Mouse (Mus musculus) gastrocnemius, adult 2 months (tissue): ENCODE measurements around the gene Paqr7. TPM values are rescaled to one million over a fixed set of nuclear protein-coding genes. Genes with fewer than 3 reads are reported as not detected.
"Not testable (repeated sequence)": the region's sequence is repeated elsewhere in the genome, so short reads cannot be mapped to it uniquely, and the experiment has no call there.

Experiments used
- DNase-seq: peaks from one replicate; pipeline ENCODE4 v3.0.0; 2022
- H3K27ac ChIP-seq: fragments of 200-600 bp; 2 replicates; pipeline ENCODE4 v1.8.1; 2022; ENCODE audit warnings: mild to moderate bottlenecking
- H3K4me3 ChIP-seq: fragments of 200-600 bp; 2 replicates; pipeline ENCODE4 v1.8.1; 2022; ENCODE audit warnings: mild to moderate bottlenecking, moderate library complexity
- CTCF ChIP-seq: fragments of 200-600 bp; IDR thresholded peaks from 2 replicates; pipeline ENCODE4 v1.8.1; 2022; ENCODE audit warnings: antibody characterized with exemption, mild to moderate bottlenecking, moderate library complexity
- intact Hi-C: fragments of 180-260 bp; cut with DNase I; formaldehyde crosslinking; loops from one replicate; pipeline ENCODE4 v1.15.1; 2025
- total RNA-seq, 2 experiments: library from RNA; stranded (reverse); gene quantifications; 2 replicates each; pipeline ENCODE4 v1.2.3; 2021

The Paqr7 gene
- total RNA-seq, 2 experiments from 2014 or later, result 1.7 to 2.3 TPM

DNA sequence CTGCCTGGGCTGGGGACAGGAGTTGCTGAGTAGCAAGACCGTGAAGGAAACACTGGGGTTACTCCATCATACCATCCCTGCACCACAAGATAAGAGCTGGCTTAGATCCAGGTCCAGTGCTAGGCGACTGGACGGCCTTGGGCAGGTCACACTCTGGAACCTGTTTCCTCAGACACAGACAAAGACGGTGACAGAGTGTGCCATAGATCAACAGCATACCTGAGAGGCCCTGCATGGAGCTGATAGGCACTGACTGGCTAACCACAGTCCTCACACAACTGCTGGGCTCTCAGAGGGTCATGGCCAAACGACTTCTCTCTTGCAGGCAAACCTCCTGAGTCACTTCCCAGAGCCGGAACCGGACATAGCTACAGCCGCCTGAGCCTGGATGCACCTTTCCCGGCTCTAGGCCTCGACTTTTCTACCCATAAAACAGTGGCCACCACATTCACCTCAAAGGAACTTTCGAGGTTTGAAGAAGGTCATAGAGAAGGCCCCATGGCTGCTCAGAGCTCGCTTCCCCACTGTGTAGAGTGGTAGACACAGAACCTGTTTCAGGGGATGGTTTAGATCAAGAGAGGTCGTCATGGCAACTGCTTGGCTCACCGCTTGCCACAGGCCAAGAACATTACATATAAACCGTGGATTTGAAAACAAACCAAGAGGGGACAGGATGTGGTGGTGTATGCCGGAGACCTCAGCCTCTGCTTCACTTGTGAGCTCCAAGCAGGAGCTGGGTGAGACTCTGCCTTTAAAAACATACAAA lies 1.5 kb upstream of the Paqr7 start:
- DNase-seq, result no peak
- no peak overlapping the region for H3K4me3 ChIP-seq
- no peak overlapping the region for H3K27ac ChIP-seq
- intact Hi-C loops, result no loop called here
- TF ChIP-seq CTCF, result no peak

DNA sequence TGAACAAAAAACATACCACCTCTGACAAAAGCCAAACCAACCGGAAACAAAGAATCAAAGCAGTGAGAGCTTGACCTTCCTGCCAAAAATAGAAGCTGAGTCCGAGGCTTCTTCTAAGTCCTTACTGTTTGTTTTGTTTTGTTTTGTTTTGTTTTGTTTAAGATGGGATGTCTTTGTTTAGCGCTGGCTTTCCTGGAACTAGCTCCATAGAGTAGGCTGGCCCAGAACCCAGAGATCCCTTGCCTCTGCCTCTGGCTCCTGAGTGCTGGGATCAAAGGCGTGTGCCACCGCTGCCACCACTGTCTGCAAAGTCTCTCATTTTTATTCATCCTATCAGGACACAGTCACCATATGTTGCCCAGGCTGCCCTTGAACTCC lies 962 bp upstream of the Paqr7 start:
- intact Hi-C loops, result no loop called here
- TF ChIP-seq CTCF, result no peak
- no peak overlapping the region for H3K4me3 ChIP-seq
- H3K27ac ChIP-seq, result no peak overlapping the region; the same call in 1 of the 2 replicates
- no peak for DNase-seq

DNA sequence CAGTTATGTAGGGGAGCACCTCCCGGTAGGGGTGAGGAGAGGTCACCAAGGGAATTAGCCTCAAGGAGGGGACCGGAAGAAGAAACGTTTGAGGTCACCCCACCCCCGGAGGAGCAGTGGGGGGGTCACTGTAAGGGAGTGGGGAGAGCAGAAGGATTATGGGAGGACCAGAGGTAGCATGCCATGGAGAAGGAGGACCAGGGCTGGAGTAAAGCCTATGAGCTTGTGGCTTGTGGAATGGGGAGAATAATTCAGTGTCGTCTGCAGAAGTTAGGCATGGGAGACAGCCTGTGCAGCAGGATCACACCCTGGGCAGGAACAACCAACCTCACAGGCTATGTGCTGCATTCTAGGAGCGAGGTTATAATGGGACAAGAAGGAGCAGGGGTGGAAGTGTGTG lies 726 bp downstream of the Paqr7 start:
- H3K4me3 ChIP-seq, result peak overlapping the region; percentile 86
- peak overlapping the region; percentile 87 for H3K27ac ChIP-seq
- intact Hi-C loops, result no loop called here
- DNase-seq, result no peak
- TF ChIP-seq CTCF, result no peak

DNA sequence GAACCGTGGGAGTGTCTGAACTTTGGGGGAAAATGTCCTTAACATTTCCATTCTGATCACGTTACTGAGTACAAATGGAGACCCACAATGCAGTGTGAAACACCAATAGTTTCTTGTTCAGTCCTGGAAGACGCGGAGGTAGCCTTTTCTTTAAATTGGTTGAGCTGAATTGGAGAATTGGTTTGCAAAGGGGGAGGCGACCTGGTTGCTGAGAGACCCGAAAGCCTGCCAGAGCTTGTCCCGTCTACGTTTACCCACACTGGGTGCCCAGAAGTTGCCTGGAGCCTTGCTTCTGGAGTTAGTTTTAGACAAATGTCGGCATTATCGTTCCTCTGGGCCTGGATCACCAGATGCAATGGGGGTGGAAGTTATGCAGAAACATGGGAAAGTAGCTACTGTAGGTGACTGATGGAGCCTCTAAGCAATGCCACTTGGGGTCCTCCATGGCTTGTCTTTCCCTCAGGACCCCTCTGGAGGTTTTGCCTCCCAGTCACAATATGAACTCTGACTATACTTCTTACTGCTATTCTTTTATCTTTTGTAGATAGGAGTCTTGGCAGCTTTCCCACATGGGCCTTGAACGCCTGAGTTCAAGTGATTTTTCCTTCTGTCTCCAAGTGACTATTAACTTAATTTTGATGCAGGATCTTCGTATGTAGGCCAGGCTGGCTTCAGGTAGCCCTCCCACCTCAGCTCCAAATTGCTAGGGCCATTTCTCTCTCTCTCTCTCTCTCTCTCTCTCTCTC lies 1.7 kb downstream of the Paqr7 start:
- Histone ChIP-seq H3K27ac (peak overlapping the region; percentile 51; the same call in 1 of the 2 replicates), H3K4me3 (no peak overlapping the region; the same call in 1 of the 2 replicates)
- no peak for TF ChIP-seq CTCF
- intact Hi-C loops, result no loop called here
- DNase-seq, result no peak

DNA sequence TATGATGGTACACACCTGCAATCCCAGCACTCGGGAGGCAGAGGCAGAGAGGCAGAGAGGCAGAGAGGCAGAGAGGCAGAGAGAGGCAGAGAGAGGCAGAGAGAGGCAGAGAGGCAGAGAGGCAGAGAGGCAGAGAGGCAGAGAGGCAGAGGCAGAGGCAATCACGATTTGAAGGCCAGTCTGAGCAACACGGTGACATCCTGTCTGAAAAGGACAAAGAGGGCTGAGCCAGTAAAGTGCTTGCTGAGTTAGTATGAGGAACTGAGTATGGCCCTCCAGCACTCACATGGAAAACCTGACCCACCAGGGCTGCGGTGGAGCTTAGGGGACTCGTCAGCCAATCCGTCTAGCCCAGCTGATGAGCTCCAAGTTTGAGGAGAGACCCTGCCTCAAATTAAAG lies 2.5 kb downstream of the Paqr7 start:
- intact Hi-C loops, H3K4me3 ChIP-seq, DNase-seq, H3K27ac ChIP-seq: not testable (repeated sequence)

DNA sequence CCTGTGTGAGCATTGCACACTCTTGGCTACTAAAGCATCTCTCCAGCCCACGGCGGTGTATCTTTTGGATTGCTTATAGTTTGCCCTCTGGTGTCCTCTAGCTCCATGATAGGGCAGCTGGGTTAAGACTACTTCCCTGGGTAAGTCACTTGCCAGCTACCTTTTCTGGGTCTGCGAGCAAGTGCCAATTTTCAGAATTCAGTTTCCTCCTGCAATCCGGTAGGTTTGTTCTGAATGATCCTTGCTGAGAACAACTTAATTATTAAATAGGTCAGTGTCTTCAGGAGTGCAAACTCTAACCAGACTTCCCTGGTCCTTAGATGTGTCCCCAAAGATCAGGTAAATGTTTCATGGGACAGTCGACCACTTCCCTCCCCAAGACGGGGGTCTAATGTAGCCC lies 4.6 kb downstream of the Paqr7 start:
- Histone ChIP-seq H3K27ac (no peak overlapping the region), H3K4me3 (no peak overlapping the region)
- intact Hi-C loops, result no loop called here
- no peak for TF ChIP-seq CTCF
- no peak for DNase-seq

DNA sequence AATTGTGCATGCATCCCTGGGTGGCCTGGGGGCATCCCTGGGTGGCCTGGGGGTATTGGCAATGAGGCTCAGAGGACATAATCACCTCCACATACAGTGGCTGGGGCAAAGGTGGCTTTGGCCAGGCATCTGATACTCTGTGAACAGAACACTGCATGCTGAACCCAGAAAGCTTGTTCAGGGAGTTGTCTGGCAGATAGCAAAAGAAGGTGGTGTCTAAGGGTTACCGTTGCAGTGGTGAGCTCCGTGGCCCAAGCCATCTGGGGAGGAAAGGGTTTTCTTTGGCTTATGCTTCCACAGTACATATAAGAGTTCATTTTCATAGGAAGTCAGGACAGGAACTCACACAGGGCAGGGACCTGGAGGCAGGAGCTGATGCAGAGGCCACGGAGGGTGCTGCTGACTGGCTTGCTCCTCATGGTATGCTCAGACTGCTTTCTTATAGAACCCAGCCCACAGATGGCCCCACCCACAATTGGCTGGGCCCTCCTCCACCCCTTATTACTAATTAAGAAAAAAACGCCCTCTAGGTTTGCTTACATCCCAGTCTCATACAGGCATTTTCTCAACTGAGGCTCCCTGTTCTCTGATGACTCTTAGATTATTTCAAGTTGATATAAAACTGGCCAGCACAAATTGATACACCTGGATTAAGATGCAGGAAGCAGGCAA lies 7.3 kb downstream of the Paqr7 start:
- no peak overlapping the region for H3K4me3 ChIP-seq
- TF ChIP-seq CTCF, result no peak
- H3K27ac ChIP-seq, result no peak overlapping the region
- intact Hi-C loops, result no loop called here
- no peak for DNase-seq

DNA sequence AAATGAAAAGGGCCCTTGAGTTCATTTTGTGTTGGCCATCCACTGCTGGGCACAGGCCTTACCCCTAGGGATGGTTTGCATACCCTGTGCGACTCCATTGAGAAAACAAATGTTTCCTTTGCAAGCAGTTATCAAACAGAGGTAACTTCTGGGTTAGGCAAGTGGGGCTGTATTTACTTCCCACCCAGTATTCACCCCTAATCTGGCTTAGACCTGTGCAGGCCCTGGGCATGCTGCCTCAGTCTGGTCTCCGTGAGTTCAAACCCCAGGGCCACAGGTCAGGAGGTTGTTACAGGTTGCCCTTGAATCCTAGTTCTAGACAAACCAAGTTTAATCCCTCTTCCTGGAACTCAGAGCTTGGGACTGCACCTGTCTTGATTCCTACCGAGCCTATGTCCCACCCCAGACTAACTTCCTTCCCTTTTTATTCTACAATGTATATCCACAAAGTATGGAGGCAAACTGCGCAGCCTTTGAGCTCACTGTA lies 8.8 kb downstream of the Paqr7 start:
- no peak for TF ChIP-seq CTCF
- DNase-seq, result no peak
- no peak overlapping the region for H3K27ac ChIP-seq
- intact Hi-C loops, result no loop called here
- H3K4me3 ChIP-seq, result no peak overlapping the region

DNA sequence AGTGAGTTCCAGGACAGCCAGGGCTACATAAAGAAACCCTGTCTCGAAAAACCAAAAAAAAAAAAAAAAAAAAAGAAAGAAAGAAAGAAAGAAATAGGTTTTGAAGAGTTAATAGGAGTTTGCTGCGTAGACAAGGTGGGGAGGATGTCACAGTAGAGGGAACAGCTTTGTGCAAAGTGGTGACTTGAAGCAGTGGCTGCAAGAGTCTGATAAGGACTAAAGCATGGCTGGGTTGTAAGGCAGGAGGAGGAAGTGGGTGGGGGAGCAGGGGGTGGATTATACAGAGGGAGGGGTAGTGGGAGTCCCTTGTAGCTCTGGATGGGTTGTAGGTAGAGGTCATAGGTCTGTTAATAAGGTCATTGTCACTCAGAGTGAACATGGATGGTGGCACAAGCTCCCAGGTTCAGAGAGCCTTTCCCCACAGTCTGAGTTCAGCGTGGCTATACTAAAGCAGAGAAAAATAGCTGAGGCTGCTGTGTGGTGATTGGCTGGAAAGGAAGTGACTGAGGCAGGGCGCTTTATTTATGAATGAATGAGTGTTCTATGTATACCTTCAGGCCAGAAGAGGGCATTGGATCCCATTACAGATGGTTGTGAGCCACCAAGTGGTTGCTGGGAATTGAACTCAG lies 9.6 kb downstream of the Paqr7 start:
- no peak overlapping the region for H3K4me3 ChIP-seq
- TF ChIP-seq CTCF, result no peak
- H3K27ac ChIP-seq, result no peak overlapping the region
- intact Hi-C loops, result no loop called here
- DNase-seq, result no peak

DNA sequence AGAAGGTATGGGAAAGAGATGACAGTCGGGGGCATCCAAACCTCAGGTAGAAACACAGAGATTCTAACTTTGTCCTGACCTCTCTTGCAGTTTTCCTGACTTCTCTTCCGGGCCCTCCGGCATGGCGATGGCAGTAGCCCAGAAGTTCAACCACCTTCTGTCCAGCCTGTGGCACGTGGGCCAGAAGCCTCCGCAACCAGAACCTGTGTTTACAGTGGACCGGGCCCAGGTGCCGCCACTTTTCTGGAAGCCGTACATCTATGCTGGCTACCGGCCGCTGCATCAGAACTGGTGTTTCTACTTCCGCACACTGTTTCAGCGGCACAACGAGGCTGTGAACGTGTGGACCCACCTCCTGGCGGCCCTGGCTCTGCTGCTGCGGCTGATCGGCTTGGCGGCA lies 10.2 kb downstream of the Paqr7 start:
- no peak for TF ChIP-seq CTCF

DNA sequence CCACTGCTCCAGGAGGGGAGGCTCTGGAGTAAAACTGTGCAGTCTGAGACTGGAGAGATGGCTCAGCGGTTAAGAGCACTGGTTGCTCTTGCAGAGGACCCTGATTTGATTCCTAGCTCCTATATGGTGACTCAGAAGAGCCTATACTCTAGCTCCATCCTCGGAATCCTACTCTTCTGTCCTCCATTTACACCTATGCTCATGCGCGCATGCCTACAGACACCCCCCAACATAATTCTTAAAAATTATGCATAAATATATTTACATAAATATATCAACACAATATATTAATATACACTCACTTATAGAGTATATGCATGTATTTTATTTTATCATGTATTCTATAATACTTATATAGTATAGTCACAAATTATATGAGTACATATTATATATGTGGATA lies 13.9 kb downstream of the Paqr7 start:
- intact Hi-C loops, result no loop called here
- DNase-seq, result no peak
- no peak overlapping the region for H3K27ac ChIP-seq
- peak overlapping the region; percentile 72 for H3K4me3 ChIP-seq
- no peak for TF ChIP-seq CTCF

More for the DNA sequence above, 10.2 kb downstream of the Paqr7 start:
- Histone ChIP-seq H3K4me3 (no peak overlapping the region), H3K27ac (no peak overlapping the region)
- DNase-seq, result no peak
- intact Hi-C loops, result no loop called here

DNA sequence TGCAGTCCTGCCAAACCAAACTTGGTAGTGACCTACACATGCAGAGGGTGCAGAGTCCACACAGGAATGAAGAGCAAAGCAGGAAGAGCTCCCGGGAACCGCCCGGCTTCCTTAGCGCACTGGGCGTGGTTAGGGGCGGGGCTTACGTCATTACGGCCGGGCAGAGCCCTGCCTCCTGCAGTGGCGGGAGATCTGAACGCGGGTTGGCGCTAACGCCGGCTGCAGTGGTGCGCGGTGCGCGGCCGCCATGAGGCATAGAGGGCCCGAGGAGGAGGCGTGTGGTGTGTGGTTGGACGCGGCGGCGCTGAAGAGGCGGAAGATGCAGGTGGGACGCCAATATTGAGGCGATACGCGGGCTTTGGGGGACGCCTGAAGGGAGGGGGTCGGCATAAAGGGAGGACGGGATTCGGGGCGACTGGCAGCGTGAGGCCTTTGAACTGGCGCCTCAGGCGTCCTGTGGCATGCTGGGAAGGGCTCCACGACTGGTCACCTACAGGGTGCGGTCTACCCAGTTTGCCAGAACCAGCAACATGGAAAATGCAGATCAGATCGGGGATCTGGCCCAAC lies 14.4 kb downstream of the Paqr7 start, which contains the start of gene Aunip:
Aunip (plus strand) TSS at position 155 of the 567 bp plus-strand sequence.
- no peak within 1 kb of the TSS for H3K27ac ChIP-seq
- H3K4me3 ChIP-seq, result peak within 1 kb of the TSS; percentile 72
- intact Hi-C loops, result no loop called here
- no peak for TF ChIP-seq CTCF
- peak; percentile 96 for DNase-seq
